19 mouse cellular contexts compared by ENCODE assay signal in genomic region chr13:29264015-29264711, GRCm38 (mm10).
A peak's percentile ranks its signal among the peaks of the same experiment; 100 is the strongest.
DNase-seq lines count a peak whose midpoint lies in the region; ATAC-seq lines count a peak whose summit lies in the region.
"Had no signal": no experiment of that assay in that cellular context is flagged by ENCODE, and none has a peak within 500 bp of the region (broad histone marks: within the 10 kb centered on the region; RNA-seq: fewer than 3 reads in every experiment).

No protein-coding gene starts in this region.

- H3K9me3 ChIP-seq in hindbrain, embryonic 11.5 days (ENCODE audit: control insufficient read depth, low read length) = no peaks in the 10 kb centered on the region
- H3K9me3 ChIP-seq in hindbrain, embryonic 10.5 days = no peaks in the 10 kb centered on the region
- no peaks in the 10 kb centered on the region for H3K9me3 ChIP-seq in forebrain, embryonic 14.5 days (replicated peaks; ENCODE audit: control insufficient read depth, low read length)
- no peaks in the 10 kb centered on the region for H3K9me3 ChIP-seq in hindbrain, embryonic 15.5 days
- H3K9me3 ChIP-seq in midbrain, embryonic 15.5 days = no peaks in the 10 kb centered on the region
- H3K9me3 ChIP-seq: embryonic facial prominence, embryonic 12.5 days; heart, embryonic 13.5 days; neural tube, embryonic 12.5 days had no signal

- H3K36me3 ChIP-seq in hindbrain, embryonic 11.5 days (ENCODE audit: control insufficient read depth, insufficient read depth, low read length) = no peaks in the 10 kb centered on the region
- H3K36me3 ChIP-seq in hindbrain, embryonic 10.5 days = no peaks in the 10 kb centered on the region
- H3K36me3 ChIP-seq in forebrain, embryonic 14.5 days (ENCODE audit: control insufficient read depth, insufficient read depth, low read length) = no peaks in the 10 kb centered on the region
- no peaks in the 10 kb centered on the region for H3K36me3 ChIP-seq in hindbrain, embryonic 15.5 days
- no peaks in the 10 kb centered on the region for H3K36me3 ChIP-seq in midbrain, embryonic 15.5 days (replicated peaks)
- H3K36me3 ChIP-seq: embryonic facial prominence, embryonic 12.5 days; heart, embryonic 13.5 days; neural tube, embryonic 12.5 days had no signal

- WGBS in hindbrain, embryonic 11.5 days = 75% methylated on average over 11 of the region's 11 CpGs
- WGBS in hindbrain, embryonic 10.5 days = 79% methylated on average over 11 of the region's 11 CpGs
- WGBS in forebrain, embryonic 14.5 days = 63% methylated on average over 11 of the region's 11 CpGs
- 51% methylated on average over 11 of the region's 11 CpGs for WGBS in hindbrain, embryonic 15.5 days
- 45% methylated on average over 11 of the region's 11 CpGs for WGBS in midbrain, embryonic 15.5 days

- H3K4me2 ChIP-seq in hindbrain, embryonic 11.5 days (replicated peaks; ENCODE audit: low read depth, low read length) = no peak overlapping the region
- no peak overlapping the region for H3K4me2 ChIP-seq in forebrain, embryonic 14.5 days (ENCODE audit: low read length)
- no peak overlapping the region for H3K4me2 ChIP-seq in hindbrain, embryonic 15.5 days
- no peak overlapping the region for H3K4me2 ChIP-seq in midbrain, embryonic 15.5 days
- H3K4me2 ChIP-seq: embryonic facial prominence, embryonic 12.5 days; heart, embryonic 13.5 days; neural tube, embryonic 12.5 days had no signal

- DNase-seq in hindbrain, embryonic 11.5 days (ENCODE audit: low spot score) = peak; percentile 8
- no peak for DNase-seq in hindbrain, embryonic 10.5 days (ENCODE audit: low spot score)
- peak; percentile 70 for DNase-seq in forebrain, embryonic 14.5 days (ENCODE audit: low spot score)
- no peak for DNase-seq in urinary bladder, postnatal 14 days (ENCODE audit: low spot score)
- no peak for DNase-seq in right cerebral cortex, postnatal 14 days
- DNase-seq: adrenal gland, postnatal 10 days; heart, postnatal 36 days; kidney, adult 11 months; kidney, postnatal 36 days; liver; liver, postnatal 0 days; lung, postnatal 36 days; right cerebral cortex, postnatal 4 days; thymus, postnatal 36 days had no signal

- no peak overlapping the region for H3K27ac ChIP-seq in hindbrain, embryonic 11.5 days (ENCODE audit: low read depth, low read length)
- no peak overlapping the region for H3K27ac ChIP-seq in hindbrain, embryonic 10.5 days
- peak overlapping the region; percentile 39; the same call in 1 of the 2 replicates for H3K27ac ChIP-seq in forebrain, embryonic 14.5 days (ENCODE audit: low read depth, low read length)
- peak overlapping the region; percentile 27; the same call in 1 of the 2 replicates for H3K27ac ChIP-seq in hindbrain, embryonic 15.5 days (replicated peaks)
- H3K27ac ChIP-seq in midbrain, embryonic 15.5 days = 0 out of 2 replicates have a peak overlapping the region, but pooled peaks have one; percentile 38
- H3K27ac ChIP-seq: embryonic facial prominence, embryonic 12.5 days; heart, embryonic 13.5 days; neural tube, embryonic 12.5 days had no signal

- H3K4me3 ChIP-seq in hindbrain, embryonic 11.5 days (ENCODE audit: low read depth, low read length) = no peak overlapping the region
- H3K4me3 ChIP-seq in hindbrain, embryonic 10.5 days = no peak overlapping the region
- H3K4me3 ChIP-seq in forebrain, embryonic 14.5 days (ENCODE audit: low read depth, low read length) = no peak overlapping the region
- H3K4me3 ChIP-seq in hindbrain, embryonic 15.5 days = no peak overlapping the region
- H3K4me3 ChIP-seq in midbrain, embryonic 15.5 days = no peak overlapping the region
- H3K4me3 ChIP-seq: embryonic facial prominence, embryonic 12.5 days; heart, embryonic 13.5 days; neural tube, embryonic 12.5 days had no signal

- no peak for ATAC-seq in hindbrain, embryonic 11.5 days (ENCODE audit: low FRiP score)
- ATAC-seq in forebrain, embryonic 14.5 days = peak; percentile 72
- 0 out of 2 replicates have a peak, but pooled peaks have one; percentile 54 for ATAC-seq in hindbrain, embryonic 15.5 days (ENCODE audit: low FRiP score, low read depth)
- peak; percentile 81 for ATAC-seq in midbrain, embryonic 15.5 days (replicated peaks)
- ATAC-seq: liver, postnatal 0 days had no signal

- no peaks in the 10 kb centered on the region for H3K4me1 ChIP-seq in hindbrain, embryonic 11.5 days (replicated peaks; ENCODE audit: control insufficient read depth, insufficient read depth, low read length)
- no peaks in the 10 kb centered on the region; the same call in 1 of the 2 replicates for H3K4me1 ChIP-seq in hindbrain, embryonic 10.5 days (replicated peaks)
- peaks cover 2% of the 10 kb centered on the region; the same call in 1 of the 2 replicates for H3K4me1 ChIP-seq in forebrain, embryonic 14.5 days (ENCODE audit: control insufficient read depth, insufficient read depth, low read length)
- peaks cover 9% of the 10 kb centered on the region for H3K4me1 ChIP-seq in hindbrain, embryonic 15.5 days (replicated peaks)
- peaks cover 6% of the 10 kb centered on the region; the same call in 1 of the 2 replicates for H3K4me1 ChIP-seq in midbrain, embryonic 15.5 days
- H3K4me1 ChIP-seq: embryonic facial prominence, embryonic 12.5 days; heart, embryonic 13.5 days had no signal

- H3K9ac ChIP-seq in hindbrain, embryonic 11.5 days (ENCODE audit: low read depth, low read length) = no peak overlapping the region
- H3K9ac ChIP-seq in forebrain, embryonic 14.5 days (ENCODE audit: low read length) = no peak overlapping the region
- no peak overlapping the region for H3K9ac ChIP-seq in hindbrain, embryonic 15.5 days
- no peak overlapping the region for H3K9ac ChIP-seq in midbrain, embryonic 15.5 days
- H3K9ac ChIP-seq: embryonic facial prominence, embryonic 12.5 days; heart, embryonic 13.5 days; liver, postnatal 0 days; neural tube, embryonic 12.5 days had no signal

- H3K27me3 ChIP-seq in hindbrain, embryonic 11.5 days (ENCODE audit: control insufficient read depth, insufficient read depth, low read length) = no peaks in the 10 kb centered on the region
- no peaks in the 10 kb centered on the region for H3K27me3 ChIP-seq in hindbrain, embryonic 10.5 days (ENCODE audit: insufficient read depth, poor library complexity, severe bottlenecking)
- H3K27me3 ChIP-seq in forebrain, embryonic 14.5 days (replicated peaks; ENCODE audit: control insufficient read depth, insufficient read depth, low read length) = no peaks in the 10 kb centered on the region
- no peaks in the 10 kb centered on the region for H3K27me3 ChIP-seq in hindbrain, embryonic 15.5 days
- no peaks in the 10 kb centered on the region for H3K27me3 ChIP-seq in midbrain, embryonic 15.5 days (replicated peaks)
- H3K27me3 ChIP-seq: embryonic facial prominence, embryonic 12.5 days; heart, embryonic 13.5 days; neural tube, embryonic 12.5 days had no signal

Comparison
In these comparisons a context has a peak if more than half of its experiments do, and no peak if none do; other contexts are left out.
1. DNase-seq: peak in hindbrain, embryonic 11.5 days (single experiment) and forebrain, embryonic 14.5 days (single experiment); none in hindbrain, embryonic 10.5 days (single experiment), urinary bladder, postnatal 14 days (single experiment) and right cerebral cortex, postnatal 14 days (single experiment).
2. H3K27ac ChIP-seq: peak in forebrain, embryonic 14.5 days (single experiment), hindbrain, embryonic 15.5 days (single experiment) and midbrain, embryonic 15.5 days (single experiment); none in hindbrain, embryonic 11.5 days (single experiment) and hindbrain, embryonic 10.5 days (single experiment).